Mouse (Mus musculus) induced T-regulatory cell, adult 2 months (primary cell): ENCODE measurements around the gene Vegfa.
"Not testable (repeated sequence)": the region's sequence is repeated elsewhere in the genome, so short reads cannot be mapped to it uniquely, and the experiment has no call there.

ENCODE experiments used
- DNase-seq: peaks from one replicate; pipeline ENCODE4 v3.0.0-alpha.2; 2012; ENCODE audit warnings: low read depth

The Vegfa gene

DNA sequence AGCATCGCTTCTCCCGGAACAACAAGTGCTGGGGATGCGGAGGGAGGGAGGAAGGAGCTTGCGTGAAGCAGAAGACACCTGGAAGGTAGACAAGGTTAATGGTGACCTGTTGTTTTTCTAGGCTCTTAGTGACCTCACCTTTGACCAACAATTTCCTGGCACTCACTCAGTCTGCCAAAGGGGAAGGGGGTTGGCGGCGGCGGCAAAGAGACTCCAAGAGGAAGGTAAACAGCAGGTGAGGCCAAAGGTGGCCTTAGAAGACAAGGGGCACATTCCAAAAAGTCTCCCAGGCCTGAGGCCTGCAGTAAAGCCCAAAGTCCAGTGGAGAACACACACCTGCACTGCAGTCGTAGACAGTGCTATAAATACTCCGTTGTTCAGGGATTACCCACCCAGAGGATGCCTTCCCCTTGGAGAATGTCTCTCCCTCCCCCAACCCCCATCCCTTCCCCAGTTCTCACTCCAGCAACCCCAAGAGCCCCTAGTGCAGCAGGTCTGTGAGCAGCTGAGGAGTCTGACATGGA, 35.2 kb downstream of the Vegfa start:
- no peak for DNase-seq

DNA sequence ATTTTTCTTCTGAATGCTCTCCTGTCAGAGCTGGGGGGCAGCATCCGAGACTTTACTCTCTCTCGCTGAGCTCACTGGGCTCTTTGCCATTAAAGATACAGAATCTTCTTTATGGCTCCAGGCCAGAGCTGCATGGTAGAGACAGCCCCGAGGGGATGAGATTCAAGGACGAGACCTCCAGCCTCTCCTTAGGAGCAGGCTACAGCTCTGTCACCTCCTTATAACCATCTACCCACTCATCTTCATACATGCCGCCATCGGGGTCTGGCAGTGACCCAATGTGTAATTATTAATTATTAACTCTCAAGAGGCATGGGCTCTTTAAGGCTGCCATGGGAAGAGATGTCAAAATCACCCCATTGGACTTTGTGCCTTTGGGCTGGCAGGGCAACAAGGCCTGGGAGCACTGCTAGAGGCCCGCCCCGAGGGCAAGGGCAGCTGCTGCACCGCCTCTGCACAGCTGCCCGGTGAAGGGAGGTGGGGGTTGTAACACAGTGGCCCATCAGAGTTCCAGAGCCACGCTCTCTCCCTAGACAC, 37.8 kb downstream of the Vegfa start:
- DNase-seq, result no peak

DNA sequence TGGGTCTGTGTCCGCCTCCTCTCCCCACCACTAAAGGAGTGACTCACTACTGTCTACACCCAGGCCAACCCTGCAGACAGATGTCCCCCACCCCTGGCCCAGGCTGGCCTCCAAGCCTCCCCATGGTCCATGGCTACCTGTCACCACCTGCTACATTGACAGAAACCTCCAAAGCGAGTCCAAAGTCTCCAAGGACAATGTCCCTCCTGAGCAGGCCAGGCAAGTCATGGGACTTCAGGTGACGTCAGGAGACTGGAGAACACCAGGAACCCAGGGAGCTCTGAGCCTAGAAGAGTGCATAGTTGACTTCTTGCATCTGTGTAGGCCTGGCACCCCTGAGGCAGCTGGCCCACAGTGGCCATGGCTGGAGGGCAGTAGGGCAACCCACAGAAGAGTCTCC, 45.3 kb downstream of the Vegfa start:
- DNase-seq, result no peak

DNA sequence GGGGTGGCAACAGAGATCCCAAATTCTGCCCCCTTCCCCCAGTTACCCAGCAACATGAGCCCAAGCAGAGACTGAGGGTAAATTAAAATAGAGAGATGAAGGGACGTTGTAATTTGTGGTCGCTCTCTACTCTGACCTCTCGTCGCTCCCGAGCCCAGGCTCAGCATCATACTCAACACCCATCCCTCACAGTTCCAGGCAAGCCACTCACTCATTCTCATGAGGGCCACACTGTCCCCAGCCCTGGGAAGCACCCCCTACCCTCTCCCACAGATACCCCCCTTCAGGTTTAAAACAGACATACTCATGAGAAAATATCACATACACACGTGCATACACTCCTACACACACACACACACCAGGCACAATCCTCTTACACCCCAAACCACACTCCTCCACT, 45.8 kb downstream of the Vegfa start:
- DNase-seq, result no peak

DNA sequence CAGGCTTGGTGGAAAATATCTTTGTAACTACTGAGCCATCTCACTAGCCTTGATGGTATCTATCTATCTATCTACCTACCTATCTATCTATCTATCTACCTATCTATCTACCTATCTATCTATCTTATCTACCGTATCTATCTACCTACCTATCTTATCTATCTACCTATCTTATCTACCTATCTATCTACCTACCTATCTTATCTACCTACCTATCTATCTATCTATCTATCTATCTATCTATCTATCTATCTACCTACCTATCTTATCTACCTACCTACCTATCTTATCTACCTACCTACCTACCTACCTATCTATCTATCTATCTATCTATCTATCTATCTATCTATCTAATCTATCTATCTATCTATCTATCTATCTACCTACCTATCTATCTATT, 49.0 kb downstream of the Vegfa start:
- not testable (repeated sequence) for DNase-seq

DNA sequence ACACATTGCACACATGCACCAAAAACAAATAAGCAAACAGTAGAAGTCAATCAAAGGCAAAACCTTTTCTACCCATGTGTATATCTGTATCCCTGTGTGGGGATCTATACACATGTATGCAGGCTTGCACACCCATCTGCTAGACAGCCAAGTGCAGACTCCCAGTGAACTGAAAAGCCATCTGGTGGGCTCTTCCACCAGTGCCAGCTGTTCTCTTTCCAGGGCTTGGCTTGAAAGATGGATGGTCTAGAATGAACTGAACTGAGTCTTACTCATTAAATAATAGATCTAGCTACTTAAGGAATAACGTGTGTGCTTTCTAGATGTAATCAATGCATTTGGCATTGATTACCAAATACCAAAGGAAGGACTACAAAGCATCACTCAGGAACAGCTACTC, 50.3 kb downstream of the Vegfa start:
- DNase-seq, result no peak

DNA sequence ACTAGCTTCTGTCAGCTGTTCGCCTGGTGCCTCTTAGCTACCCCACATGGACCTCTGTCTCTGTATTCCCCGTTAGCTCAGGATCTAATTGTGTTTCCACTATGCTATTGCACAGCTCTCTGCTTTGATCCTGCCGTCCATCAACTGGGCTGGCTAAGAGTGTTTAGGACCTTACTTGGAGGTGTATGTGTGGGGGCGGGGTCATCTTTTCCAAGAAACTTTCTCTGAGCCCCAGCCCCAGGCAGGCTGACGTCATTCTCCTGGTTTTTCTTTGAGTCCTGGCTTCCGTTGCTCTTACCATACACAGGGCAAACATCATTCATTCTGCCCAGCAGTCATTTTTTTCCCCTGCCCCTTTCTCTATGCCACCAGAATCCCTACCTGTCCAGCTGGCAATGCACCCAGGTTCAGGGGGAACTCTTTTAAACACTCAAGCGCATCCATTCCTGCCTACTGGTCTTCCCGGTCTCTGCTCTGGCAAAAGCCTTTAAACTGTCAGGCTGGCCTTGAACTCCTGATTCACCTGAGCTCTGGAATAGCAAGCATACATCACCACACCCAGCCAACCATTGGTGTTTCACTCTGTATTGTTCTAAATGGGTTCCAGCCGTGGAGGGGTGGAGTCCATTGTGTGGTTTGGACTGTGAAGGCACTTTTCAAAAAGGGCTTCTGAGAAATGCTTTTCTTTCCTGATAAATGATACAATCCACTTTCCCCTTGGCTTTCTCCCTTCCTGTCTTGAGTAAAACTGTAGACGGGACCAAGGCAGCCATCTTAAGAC, 53.0 kb downstream of the Vegfa start:
- DNase-seq, result no peak

DNA sequence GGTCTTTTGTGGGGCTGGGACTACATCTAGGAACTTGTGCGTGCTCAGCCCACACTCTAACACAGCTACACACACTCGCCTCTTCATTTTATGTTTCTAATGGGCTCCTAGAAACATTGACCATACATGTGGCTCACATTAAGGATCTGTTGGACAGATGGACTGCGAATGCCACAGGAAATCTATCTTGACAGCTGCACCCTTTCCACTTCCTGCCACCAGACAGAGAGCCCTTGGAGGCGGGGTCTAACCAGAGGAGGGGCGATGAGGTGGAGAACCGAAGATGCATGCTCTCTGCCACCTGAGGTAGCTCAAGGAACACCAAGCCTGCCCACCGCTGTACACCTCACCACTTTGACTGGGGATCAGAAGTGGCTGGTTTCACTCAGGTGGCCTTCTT, 57.7 kb downstream of the Vegfa start:
- DNase-seq, result peak; percentile 38

DNA sequence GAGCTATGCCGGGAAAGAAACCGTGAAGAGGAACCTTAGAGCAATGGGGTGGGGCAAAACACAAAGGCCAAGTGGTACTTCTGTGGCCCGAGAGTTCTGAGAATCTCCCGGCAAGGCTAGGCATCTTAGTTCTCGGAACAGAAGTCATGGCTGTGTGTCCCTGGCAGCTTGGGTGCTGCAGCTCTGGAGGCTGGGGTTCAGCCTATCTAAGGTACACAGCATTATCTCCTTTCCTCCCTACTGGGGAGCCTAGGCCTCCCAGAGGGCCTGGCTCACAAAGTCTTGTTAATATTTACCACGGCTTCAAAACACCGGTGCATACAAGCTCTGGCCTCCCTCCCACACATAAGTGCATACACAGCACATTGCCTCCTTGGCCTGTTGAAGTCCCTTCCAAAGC, 59.0 kb downstream of the Vegfa start:
- DNase-seq, result no peak

DNA sequence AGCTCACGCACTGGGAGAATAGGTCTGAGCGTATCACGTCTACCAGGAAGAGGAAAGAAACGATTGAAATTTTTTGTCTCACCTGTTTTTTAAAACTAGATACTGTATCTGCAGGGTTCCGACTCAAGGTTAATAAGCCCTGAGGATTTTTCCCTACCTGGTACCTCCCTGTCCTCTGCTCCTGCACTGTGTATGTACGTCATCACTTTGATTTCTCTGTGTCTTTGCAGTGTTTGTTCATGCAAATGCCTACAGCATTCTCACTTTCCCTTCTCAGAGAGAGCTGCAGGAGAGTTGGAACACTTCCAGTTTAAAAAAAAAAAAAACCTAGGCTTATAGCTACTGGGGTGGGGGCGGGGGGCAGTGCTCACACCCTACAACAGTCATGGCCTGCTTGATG, 59.8 kb downstream of the Vegfa start:
- no peak for DNase-seq

DNA sequence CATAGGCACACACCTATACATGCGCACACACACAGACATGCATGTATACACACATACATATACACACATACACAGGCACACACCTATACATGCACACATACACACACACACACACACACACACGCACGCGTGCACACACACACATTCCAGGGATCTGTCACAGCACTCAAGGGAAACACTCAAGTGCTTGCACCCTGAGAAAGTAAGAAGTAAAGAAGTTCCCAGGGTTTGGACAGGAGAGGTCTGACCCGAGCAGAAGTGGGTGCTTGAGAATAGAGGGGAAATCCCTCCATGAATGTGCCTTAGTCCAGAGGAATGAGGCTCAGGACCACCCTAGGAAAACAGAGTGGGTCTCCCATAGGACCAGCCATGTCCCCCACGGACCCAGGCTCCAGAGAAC, 60.4 kb downstream of the Vegfa start:
- no peak for DNase-seq

DNA sequence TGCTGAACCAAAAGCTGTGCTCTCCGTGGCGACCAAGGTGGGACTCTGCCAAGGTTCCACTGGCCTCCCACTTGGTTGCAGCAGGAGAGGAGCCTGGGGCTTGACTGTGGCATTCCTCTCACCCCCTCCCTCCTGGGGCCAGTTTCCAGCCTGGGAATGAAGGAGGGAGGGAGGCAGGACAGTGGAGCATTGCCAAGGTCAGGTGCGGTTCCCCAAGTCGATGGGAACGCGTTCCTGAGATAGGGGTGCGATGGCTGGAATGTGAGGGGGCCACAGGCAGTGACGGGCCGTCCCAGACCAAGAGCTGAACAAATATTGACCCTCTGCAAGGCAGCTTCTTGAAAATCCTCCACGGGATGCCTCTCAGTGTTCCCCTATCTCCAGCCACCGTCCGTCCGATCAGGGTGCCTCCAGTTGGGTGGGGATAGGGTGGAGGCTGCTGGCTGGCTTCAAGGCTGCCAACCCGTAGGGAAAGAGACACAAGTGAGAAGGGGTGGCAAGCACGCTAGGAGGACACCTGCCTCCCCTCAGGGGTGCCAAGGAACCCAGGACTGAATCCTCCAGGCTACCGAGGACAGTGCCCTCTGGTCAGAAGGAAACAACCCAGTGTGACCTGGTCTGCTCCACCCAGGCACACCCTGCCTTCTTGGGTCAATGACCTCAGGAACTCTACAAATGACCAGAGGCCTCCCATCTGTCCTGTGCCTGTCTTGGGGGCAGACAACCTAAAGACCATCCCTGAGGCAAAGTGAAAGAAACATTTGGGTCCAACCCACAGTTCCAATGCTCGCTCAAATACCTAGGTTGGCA, 61.2 kb downstream of the Vegfa start:
- no peak for DNase-seq

DNA sequence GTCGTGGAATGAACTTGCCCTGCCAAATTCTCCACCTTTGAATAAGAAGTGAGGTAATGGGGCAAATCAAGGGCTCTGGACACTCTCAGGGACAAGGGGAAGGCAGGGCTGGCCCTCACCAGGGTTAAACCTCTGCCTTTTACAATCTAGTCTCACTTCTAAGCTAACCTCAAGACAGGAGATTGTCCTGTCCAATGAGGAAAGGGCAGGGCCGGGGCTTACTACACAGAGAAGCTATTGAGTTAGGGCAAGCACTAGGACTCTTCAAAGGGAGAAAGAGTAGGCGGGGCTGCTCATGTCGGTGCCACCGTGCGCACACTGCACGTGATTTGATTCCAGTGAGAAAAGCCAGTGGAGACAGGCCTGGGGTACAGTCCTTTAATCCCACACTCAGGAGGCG, 62.6 kb downstream of the Vegfa start:
- DNase-seq, result no peak

DNA sequence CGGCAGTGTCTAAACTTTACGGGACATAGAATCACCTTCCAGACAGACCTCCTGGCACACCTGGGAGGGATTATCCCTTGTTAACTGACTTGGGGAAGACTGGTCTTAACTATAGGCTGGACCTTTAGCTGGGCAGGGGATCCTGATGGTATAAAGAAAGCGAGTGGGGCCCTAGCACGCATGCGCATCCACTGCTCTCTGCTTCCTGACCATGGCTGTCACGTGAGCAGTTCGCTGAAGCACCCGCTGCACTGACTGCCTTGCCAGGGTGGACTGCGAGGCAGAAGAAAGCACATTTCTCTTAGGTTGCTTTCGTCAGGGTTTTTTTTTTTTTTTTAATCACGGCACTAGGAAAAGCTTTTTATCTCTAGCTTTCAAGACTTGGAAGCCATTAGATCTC, 63.8 kb downstream of the Vegfa start:
- no peak for DNase-seq
